Mouse (Mus musculus): Measurements from ENCODE around the gene Macrod2. TPM values are rescaled to one million over a fixed set of nuclear protein-coding genes. Genes with fewer than 3 reads are reported as not detected.
"Not testable (repeated sequence)": the region's sequence is repeated elsewhere in the genome, so short reads cannot be mapped to it uniquely, and the experiment has no call there.

Macrod2 gene
- polyA plus RNA-seq, 1 experiment from 2014 or later, result 89.4 TPM

DNA sequence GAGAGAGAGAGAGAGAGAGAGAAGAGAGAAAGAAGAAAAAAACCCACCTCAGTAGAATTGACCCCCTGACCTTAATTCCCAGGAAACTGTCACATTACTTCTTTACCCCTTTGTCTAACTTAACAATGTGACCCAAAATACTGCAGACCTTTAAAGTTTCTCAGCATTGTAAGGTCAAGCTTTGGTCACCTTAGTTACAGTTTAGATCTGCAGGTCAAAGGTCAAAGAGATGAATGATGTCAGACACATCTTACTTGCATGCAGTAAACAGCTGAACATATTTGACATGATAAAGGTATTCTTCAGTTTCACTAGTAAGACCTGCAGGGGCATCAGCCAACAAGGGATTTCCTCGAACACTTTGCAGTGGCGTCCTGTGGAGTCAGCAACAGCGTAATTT is 309.0 kb downstream of the Macrod2 start:
- Histone ChIP-seq H3K4me2 (no peak overlapping the region), H3K27ac (replicated peaks) (no peak overlapping the region), H3K36me3 (no peaks in the 10 kb centered on the region), H3K9me3 (replicated peaks) (no peaks in the 10 kb centered on the region), H3K27me3 (replicated peaks) (no peaks in the 10 kb centered on the region), H3K4me3 (replicated peaks) (no peak overlapping the region), H3K4me1 (0 out of 2 replicates have a peak, but pooled peaks cover 3% of the 10 kb centered on the region), H3K9ac (replicated peaks) (no peak overlapping the region)
- WGBS, result 21% methylated on average over 3 of the region's 3 CpGs
- no peak for ATAC-seq (ENCODE audit: low FRiP score)

DNA sequence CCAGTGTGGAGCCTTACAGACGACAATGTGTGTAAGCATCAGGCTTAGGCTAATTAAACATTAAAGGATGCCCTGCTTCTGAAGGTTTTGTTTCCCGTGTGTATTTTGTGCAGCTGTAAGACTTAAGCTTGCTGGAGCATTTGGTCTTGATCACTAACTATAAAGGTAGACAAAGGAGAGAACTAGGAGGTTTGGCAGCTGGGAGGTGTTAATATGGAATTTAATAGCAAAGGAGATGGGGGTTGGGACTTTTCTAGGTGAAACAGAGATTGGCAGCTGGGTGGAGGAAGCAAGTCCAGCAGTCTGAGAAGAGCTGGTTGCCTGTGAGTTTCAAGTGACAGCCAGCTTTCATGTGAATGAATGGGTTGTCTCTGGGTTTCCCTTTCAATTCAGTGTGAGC is 310.2 kb downstream of the Macrod2 start:
- no peak for ATAC-seq (ENCODE audit: low FRiP score)
- WGBS, result 6% methylated on average over 2 of the region's 2 CpGs
- Histone ChIP-seq H3K27ac (replicated peaks) (no peak overlapping the region), H3K27me3 (replicated peaks) (no peaks in the 10 kb centered on the region), H3K4me3 (replicated peaks) (no peak overlapping the region), H3K9ac (replicated peaks) (no peak overlapping the region), H3K4me1 (0 out of 2 replicates have a peak, but pooled peaks cover 3% of the 10 kb centered on the region), H3K9me3 (replicated peaks) (no peaks in the 10 kb centered on the region), H3K36me3 (no peaks in the 10 kb centered on the region), H3K4me2 (no peak overlapping the region)

DNA sequence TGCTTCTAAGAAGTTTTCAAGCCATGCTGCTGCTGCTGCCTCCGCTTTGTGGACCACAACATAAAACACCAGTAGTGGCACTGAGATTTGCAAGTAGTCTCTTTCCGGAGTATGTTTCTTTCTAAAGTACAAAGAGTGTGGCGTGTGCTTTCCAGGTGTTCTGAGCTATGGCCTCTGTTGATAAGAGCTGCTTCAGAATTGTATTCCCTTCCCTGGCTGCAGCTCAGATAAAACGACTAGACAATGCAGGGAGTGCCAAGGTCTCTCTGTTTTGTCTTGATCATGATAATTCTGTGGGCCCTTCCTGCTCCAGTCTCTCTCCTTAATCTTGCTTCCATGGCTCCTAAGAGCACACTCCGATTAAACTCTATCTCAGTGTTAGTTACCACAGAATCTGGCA is 312.4 kb downstream of the Macrod2 start:
- Histone ChIP-seq H3K4me3 (replicated peaks) (no peak overlapping the region), H3K4me1 (0 out of 2 replicates have a peak, but pooled peaks cover 3% of the 10 kb centered on the region), H3K4me2 (no peak overlapping the region), H3K9ac (replicated peaks) (no peak overlapping the region), H3K36me3 (no peaks in the 10 kb centered on the region), H3K27me3 (replicated peaks) (no peaks in the 10 kb centered on the region), H3K27ac (replicated peaks) (no peak overlapping the region), H3K9me3 (replicated peaks) (no peaks in the 10 kb centered on the region)
- 82% methylated on average over 5 of the region's 5 CpGs for whole genome bisulfite sequencing
- ATAC-seq (ENCODE audit: low FRiP score), result no peak

DNA sequence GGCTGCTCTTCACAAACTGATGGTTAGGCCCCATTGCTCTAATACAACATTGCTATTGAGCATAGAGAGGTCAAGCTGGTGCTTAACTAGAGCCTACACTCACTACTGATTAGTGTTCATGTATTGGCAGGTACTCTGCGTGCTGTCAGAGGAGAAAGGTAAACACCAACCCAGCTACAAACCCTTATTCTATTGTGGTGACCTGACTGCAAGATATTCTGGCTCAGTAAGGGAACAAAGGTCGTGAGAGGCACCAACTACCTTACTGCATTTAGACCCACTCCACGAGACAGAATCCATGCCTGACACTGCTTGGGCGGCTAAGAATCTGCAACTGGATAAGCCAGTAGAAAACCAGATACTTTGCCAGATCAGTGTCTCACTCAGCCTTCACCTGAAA is 320.7 kb downstream of the Macrod2 start:
- H3K4me2 ChIP-seq, result no peak overlapping the region
- no peak overlapping the region for H3K9ac ChIP-seq (replicated peaks)
- no peak overlapping the region for H3K4me3 ChIP-seq (replicated peaks)
- no peaks in the 10 kb centered on the region for H3K36me3 ChIP-seq
- H3K4me1 ChIP-seq, result no peaks in the 10 kb centered on the region
- no peak overlapping the region for H3K27ac ChIP-seq (replicated peaks)
- no peak for ATAC-seq (ENCODE audit: low FRiP score)
- no peaks in the 10 kb centered on the region for H3K27me3 ChIP-seq (replicated peaks)
- 91% methylated on average over 4 of the region's 4 CpGs for WGBS
- H3K9me3 ChIP-seq (replicated peaks), result no peaks in the 10 kb centered on the region

DNA sequence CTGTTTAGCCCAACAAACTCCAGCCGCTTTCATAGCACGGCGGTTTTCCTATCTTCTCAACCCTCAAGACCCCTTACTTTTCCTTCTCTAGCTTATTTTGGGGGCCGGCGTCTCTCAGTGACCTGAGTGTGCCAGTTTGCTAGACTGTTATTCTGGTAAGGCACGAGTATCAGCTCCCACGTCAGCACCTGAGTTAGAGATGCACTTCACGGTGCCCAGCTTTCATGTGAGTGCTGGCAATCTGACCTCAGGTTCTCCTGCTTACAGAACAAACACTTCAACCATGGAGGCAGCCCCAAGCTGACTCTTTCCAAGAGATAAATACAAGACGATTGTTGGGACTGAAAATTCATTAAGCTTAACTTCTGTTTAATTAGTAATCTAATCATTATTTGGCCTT is 322.3 kb downstream of the Macrod2 start:
- no peak for ATAC-seq (ENCODE audit: low FRiP score)
- Histone ChIP-seq H3K9me3 (replicated peaks) (no peaks in the 10 kb centered on the region), H3K4me1 (no peaks in the 10 kb centered on the region), H3K4me3 (replicated peaks) (no peak overlapping the region), H3K27ac (replicated peaks) (no peak overlapping the region), H3K4me2 (no peak overlapping the region), H3K36me3 (no peaks in the 10 kb centered on the region), H3K9ac (replicated peaks) (no peak overlapping the region), H3K27me3 (replicated peaks) (no peaks in the 10 kb centered on the region)
- 86% methylated on average over 9 of the region's 9 CpGs for WGBS

DNA sequence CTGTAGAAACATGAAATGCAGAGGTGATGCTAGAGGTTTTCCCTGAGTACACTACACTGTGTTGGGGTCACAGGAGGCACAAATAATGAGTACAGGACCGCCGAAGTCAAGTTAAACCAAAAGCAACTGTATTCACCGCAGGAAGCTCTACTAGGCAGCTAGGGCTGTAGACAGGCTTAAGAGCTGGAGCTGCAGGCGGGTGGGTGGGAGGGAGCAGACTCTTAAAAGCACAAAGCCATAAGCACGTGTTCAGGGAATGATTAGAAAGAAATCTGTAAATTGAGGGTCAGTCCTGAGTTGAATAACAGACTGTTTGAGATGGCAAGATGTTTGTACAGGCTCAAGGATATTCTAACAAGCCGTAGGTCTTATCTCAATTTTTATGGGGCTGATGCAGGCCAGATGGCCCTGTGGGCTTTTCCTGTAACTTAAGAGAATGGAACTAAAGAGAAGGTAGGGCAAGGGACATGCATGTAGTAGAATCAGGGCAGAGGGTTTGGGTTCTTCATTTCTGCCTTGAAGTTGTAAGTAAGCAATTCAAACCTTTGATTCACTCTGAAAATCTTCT is 337.6 kb downstream of the Macrod2 start:
- WGBS, result 70% methylated on average over 6 of the region's 6 CpGs
- H3K27me3 ChIP-seq (replicated peaks), result no peaks in the 10 kb centered on the region

DNA sequence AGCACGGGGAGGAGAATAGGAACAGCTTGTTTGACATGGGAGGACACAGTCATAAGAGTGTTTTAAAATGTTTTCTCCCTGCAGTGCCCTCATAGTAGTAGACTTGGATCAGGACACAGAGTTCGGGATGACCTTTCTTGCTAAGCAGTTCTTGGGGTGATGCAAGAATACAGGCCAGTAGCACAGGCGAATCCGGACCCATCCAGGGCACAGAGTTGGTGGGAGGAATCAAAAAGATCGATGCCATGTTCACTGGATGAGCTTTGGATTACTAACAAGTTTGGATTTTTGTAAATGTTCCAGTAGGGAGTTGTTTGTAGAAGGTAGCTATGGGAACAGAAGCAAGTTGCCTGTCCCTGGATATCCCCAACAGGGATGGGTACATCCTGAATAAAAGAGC is 345.4 kb downstream of the Macrod2 start:
- H3K9me3 ChIP-seq (replicated peaks), result no peaks in the 10 kb centered on the region
- 96% methylated on average over 5 of the region's 5 CpGs for WGBS

More for the DNA sequence above, 337.6 kb downstream of the Macrod2 start:
- no peaks in the 10 kb centered on the region for H3K36me3 ChIP-seq
- no peak overlapping the region for H3K9ac ChIP-seq (replicated peaks)
- no peak for ATAC-seq (ENCODE audit: low FRiP score)
- no peak overlapping the region for H3K4me2 ChIP-seq
- no peaks in the 10 kb centered on the region for H3K9me3 ChIP-seq (replicated peaks)
- no peak overlapping the region for H3K27ac ChIP-seq (replicated peaks)
- H3K4me1 ChIP-seq, result no peaks in the 10 kb centered on the region
- no peak overlapping the region for H3K4me3 ChIP-seq (replicated peaks)

GRCm38 (mm10) chr2:140742954-140743353 is 347.8 kb downstream of the Macrod2 start:
- not testable (repeated sequence) for H3K4me2 ChIP-seq; H3K27me3 ChIP-seq (replicated peaks); ATAC-seq (ENCODE audit: low FRiP score); H3K9me3 ChIP-seq (replicated peaks); H3K4me3 ChIP-seq (replicated peaks); H3K27ac ChIP-seq (replicated peaks); H3K4me1 ChIP-seq; H3K9ac ChIP-seq (replicated peaks); H3K36me3 ChIP-seq
- WGBS, result 83% methylated on average over 2 of the region's 2 CpGs

More for the DNA sequence above, 345.4 kb downstream of the Macrod2 start:
- H3K27ac ChIP-seq (replicated peaks), result no peak overlapping the region
- no peak overlapping the region for H3K4me3 ChIP-seq (replicated peaks)
- H3K4me2 ChIP-seq, result no peak overlapping the region
- no peaks in the 10 kb centered on the region for H3K27me3 ChIP-seq (replicated peaks)
- H3K36me3 ChIP-seq, result no peaks in the 10 kb centered on the region
- no peak for ATAC-seq (ENCODE audit: low FRiP score)
- H3K9ac ChIP-seq (replicated peaks), result no peak overlapping the region
- H3K4me1 ChIP-seq, result no peaks in the 10 kb centered on the region

DNA sequence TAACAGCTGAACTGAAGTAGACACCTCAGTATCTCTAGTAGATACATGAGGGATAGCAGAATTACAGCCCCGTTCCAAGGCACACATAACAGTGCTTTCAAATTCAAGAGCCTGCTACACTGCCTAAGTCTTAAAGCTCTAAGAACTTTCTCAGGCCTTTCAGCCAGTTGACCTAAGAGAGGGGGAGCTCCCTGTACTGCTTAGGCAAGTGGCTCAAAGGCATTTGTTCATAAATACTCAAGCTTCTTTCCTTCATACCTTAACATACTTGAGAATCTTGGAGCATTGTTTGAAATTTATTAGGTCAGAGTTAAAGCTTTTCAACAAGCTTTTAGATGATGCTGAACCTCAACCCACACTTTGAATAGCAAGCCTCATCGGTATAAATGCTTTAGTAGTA is 363.8 kb downstream of the Macrod2 start:
- ATAC-seq (ENCODE audit: low FRiP score), result no peak
- no peak overlapping the region for H3K4me2 ChIP-seq

GRCm38 (mm10) chr2:140759732-140760131 is 364.6 kb downstream of the Macrod2 start:
- no peak for ATAC-seq (ENCODE audit: low FRiP score)
- Histone ChIP-seq H3K9ac (replicated peaks) (no peak overlapping the region), H3K9me3 (replicated peaks) (no peaks in the 10 kb centered on the region), H3K36me3 (no peaks in the 10 kb centered on the region), H3K27me3 (replicated peaks) (no peaks in the 10 kb centered on the region), H3K4me1 (no peaks in the 10 kb centered on the region), H3K27ac (replicated peaks) (no peak overlapping the region), H3K4me2 (no peak overlapping the region), H3K4me3 (replicated peaks) (no peak overlapping the region)

More for the DNA sequence above, 363.8 kb downstream of the Macrod2 start:
- H3K27ac ChIP-seq (replicated peaks), result no peak overlapping the region
- no peaks in the 10 kb centered on the region for H3K4me1 ChIP-seq
- no peaks in the 10 kb centered on the region for H3K9me3 ChIP-seq (replicated peaks)
- H3K36me3 ChIP-seq, result no peaks in the 10 kb centered on the region
- no peaks in the 10 kb centered on the region for H3K27me3 ChIP-seq (replicated peaks)
- H3K4me3 ChIP-seq (replicated peaks), result no peak overlapping the region
- 86% methylated on average over 2 of the region's 2 CpGs for WGBS
- H3K9ac ChIP-seq (replicated peaks), result no peak overlapping the region

DNA sequence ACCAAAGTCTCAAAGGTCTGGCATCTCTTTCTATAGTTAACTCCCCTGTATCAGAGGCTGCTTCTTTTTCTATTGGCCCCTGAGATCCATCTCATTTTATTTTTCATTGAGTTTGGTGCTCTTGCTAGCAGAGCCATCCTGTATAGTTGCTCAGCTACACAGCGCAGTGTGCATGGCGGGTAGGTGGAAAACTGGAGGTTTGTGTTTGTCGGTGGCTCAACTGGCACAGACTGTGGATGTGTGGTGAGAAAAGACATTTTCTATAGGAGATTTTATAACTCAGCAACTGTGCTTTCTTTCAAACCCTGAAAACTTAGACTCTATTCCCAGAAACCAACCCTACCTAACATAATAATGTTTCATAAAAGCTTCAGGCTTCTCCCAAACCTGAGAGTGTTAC is 365.0 kb downstream of the Macrod2 start:
- no peaks in the 10 kb centered on the region for H3K36me3 ChIP-seq
- no peaks in the 10 kb centered on the region for H3K27me3 ChIP-seq (replicated peaks)
- H3K4me1 ChIP-seq, result no peaks in the 10 kb centered on the region
- no peak for ATAC-seq (ENCODE audit: low FRiP score)
- no peak overlapping the region for H3K4me3 ChIP-seq (replicated peaks)
- 98% methylated on average over 3 of the region's 3 CpGs for WGBS
- no peak overlapping the region for H3K4me2 ChIP-seq
- H3K9ac ChIP-seq (replicated peaks), result no peak overlapping the region
- H3K27ac ChIP-seq (replicated peaks), result no peak overlapping the region
- H3K9me3 ChIP-seq (replicated peaks), result no peaks in the 10 kb centered on the region

GRCm38 (mm10) chr2:140763076-140763891 is 368.2 kb downstream of the Macrod2 start:
- H3K4me3 ChIP-seq (replicated peaks), result no peak overlapping the region
- WGBS, result 71% methylated on average over 12 of the region's 12 CpGs
- no peak overlapping the region for H3K9ac ChIP-seq (replicated peaks)
- H3K4me2 ChIP-seq, result no peak overlapping the region
- ATAC-seq (ENCODE audit: low FRiP score), result no peak
- no peak overlapping the region for H3K27ac ChIP-seq (replicated peaks)
- H3K9me3 ChIP-seq (replicated peaks), result no peaks in the 10 kb centered on the region
- H3K4me1 ChIP-seq, result no peaks in the 10 kb centered on the region
- H3K36me3 ChIP-seq, result no peaks in the 10 kb centered on the region
- no peaks in the 10 kb centered on the region for H3K27me3 ChIP-seq (replicated peaks)
